Mouse (Mus musculus) frontal cortex, adult 2 months (tissue): ENCODE results near the gene Spp1. TPM values are rescaled to one million over a fixed set of nuclear protein-coding genes. Genes with fewer than 3 reads are reported as not detected.

Experiments used
- DNase-seq, 2 experiments: peaks; one replicate each; pipeline ENCODE4 v3.0.0; 2022; ENCODE audit warnings: low spot score in 1 of 2; ENCODE audit errors: extremely low spot score in 1 of 2
- polyA plus RNA-seq: library from polyadenylated mRNA; depleted of rRNA; stranded (reverse); fragments of >200 nt; gene quantifications from 2 replicates; pipeline ENCODE4 v1.2.3, GENCODE M21; 2012; rRNA removed

Spp1 gene
- polyA plus RNA-seq = 44.8 and 46.2 TPM in 2 replicates

- DNase-seq = no peak
Measured at GRCm38 (mm10) chr5:104434835-104435301, at the start of gene Spp1. Gene Spp1, plus strand, starts transcription at chr5:104435118.

DNA sequence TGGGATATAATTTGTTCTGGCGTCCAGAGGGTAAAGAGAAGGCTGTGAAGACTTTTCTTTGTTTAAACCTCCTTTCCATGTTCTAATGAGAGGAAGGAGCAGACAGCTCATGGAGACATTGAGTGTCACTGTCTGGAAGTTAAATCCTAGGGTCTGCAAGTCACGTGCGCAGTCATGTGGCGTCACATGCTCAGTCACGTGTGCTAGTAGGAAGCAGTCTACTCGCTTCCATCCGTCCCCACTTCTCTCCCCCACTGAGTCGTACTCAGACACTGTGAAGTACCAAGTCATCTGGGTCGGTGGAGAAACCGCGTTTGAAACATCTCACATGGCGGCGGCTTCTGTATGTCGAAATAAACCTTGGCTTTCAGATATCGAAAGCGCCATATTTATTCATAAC is 49.4 kb upstream of the Spp1 start:
- DNase-seq = no peak

DNA sequence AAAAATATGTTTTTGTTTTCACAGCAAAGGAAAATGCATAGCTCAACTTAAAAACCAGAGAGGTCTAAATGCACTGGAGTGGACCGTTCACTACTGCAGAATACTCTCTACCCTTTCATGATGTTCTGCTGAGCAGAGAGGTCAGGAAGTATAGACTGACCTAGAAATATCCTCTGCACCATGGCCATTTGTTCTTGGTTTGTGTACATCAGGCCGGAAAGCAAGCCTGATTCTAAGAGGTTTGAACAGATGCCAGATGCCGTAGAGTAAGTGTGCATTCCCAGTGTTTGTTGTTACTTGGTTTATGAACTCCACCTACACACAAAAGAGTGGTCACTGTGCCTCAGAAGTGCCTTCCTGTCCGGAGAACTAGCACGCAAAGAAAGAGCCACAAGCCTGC is 48.0 kb upstream of the Spp1 start:
- DNase-seq = no peak

- DNase-seq = no peak
Measured at GRCm38 (mm10) chr5:104390962-104391361, 44.0 kb upstream of the Spp1 start.

DNA sequence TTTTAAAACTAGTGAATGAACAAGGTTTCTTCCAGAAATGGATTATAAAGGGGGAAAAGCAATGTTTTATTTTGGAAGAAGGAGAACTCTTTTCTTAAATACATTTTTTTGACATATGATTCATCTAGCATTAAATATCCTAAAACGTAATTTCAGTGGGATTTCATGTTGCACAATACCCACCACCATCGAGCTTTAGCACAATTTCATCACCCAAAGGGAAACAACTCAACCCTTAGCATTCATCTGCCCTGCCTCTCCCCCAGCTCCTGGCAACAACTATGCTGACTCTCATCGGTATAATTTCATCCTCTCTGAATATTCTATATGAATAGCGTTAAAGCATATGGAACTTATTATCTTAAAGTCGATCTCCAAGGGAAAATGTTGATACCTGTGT is 42.1 kb upstream of the Spp1 start:
- DNase-seq = no peak

GRCm38 (mm10) chr5:104396286-104396685 is 38.6 kb upstream of the Spp1 start:
- no peak for DNase-seq

GRCm38 (mm10) chr5:104398001-104398400 is 36.9 kb upstream of the Spp1 start:
- no peak for DNase-seq

DNA sequence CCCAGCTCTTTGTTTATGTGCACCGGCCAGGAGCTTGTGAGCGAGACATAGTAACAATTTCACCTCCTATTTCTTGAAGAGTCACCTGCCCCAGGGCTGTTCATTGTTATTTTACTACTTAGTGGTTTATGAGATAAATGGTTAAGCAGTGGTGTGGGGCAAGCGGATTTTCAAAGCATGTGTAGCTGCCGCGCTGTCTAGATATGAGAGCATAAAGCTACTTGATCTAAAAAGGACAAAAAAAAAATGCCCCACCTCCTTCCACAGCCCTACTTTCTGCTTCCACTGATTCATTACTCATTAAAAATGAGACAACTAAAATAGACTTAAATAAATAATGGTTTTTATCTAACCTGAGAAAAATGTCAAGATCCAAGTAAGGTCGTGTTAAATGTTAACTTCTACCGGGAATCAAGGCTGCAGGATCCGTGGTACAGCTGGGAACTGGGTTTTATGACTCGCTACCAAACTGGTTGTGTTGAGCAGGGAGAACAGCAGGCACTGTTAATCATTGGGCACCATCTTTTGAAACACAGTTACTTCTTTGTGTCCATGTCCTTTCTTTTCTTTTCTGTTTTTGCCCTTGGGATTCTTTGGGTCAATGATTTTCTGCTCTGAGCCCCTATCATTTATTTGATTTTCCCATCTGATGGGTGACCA is 35.5 kb upstream of the Spp1 start:
- no peak for DNase-seq

DNA sequence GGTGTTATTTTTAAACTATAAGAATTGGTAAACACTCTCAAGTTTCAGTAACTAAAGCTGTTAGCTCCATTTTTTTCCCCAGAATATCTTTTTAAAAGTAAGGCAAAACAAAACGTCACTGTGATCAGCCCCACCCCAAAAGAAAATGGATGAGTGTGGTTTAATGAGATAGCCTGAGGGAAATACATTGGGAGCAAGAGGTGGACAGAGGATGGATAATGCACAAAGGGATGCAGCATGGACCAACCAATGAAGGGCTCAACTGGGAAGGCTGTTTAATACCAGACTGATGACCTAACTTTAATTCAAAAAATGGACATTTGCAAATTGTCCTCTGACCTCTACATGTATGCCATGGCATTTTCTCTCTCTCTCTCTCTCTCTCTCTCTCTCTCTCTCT is 34.9 kb upstream of the Spp1 start:
- no peak for DNase-seq

GRCm38 (mm10) chr5:104402651-104403050 is 32.3 kb upstream of the Spp1 start:
- no peak for DNase-seq

- no peak for DNase-seq
Measured at GRCm38 (mm10) chr5:104403351-104403750, 31.6 kb upstream of the Spp1 start.

DNA sequence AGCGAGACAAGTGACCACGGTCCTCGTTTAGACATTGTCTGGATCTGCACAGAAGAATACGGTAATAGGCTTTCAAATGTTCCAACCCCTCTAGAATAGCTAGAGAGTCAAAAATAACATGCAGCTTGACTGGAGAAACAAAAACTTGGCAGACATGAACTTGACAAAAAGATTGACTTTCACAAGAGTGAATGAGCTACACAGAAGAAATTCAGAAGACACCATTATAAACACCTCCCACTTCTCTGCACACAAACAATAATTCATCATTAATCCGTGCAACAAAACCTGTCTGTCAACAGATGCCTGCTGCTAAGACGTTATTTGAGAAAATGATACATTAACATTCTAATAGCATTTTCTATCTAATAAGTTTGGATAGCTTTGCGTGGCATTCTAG is 30.4 kb upstream of the Spp1 start:
- DNase-seq = peak in 1 of 2 experiments; percentile 9

DNA sequence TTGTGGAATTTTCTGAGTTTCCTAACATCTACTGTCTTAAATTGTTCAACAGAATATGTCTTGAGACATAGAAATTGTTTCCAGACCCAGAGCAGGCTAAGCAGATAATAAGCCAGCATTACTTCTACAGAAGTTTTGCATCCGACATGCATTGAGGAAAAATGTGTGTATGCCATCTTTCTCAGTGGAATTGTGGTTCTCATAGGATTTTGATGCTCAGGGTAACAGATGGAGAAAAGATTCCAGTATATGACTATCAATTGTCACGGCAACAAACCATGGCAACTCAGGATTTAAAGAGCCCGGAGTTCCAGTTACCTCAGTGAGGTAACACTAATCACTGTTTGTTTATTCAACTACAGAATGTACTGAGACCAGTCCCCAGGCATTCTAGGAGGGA is 29.9 kb upstream of the Spp1 start:
- no peak for DNase-seq

GRCm38 (mm10) chr5:104406756-104407155 is 28.2 kb upstream of the Spp1 start:
- no peak for DNase-seq

DNA sequence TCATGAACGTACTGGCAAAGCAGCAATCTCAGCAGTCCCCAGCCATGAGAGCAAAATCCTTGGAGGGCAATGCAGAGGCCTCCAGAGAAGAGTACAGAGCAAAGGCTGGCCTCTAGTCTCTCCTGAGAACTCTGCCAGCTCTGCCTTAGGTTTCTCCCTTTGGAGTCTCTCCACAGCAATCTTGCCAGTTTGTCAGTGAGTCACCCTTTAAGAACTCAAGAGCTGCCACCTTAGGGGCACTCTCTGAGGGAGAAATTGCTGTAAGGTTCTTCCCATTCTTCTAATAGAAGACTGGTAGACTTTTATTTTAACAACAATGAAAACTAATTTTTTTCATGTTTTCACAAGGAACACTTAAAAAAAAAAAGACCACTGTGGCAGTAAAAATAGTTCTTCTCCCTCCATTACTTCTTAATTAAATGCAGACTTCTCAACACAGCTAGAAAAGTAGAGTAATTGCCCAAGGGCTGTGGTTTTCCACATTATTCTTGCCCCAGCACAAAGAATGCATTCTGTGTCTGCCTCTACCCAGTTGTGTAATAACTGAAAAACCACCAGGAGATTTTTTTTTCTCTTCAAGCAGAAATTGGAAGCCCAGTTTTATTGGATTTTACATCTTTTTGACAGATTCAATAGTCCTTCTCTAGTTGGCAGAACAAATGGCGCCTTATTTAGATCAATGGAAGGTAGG is 27.2 kb upstream of the Spp1 start:
- peak in 1 of 2 experiments; percentile 14 for DNase-seq

- DNase-seq = no peak
Measured at GRCm38 (mm10) chr5:104408549-104408948, 26.4 kb upstream of the Spp1 start.

DNA sequence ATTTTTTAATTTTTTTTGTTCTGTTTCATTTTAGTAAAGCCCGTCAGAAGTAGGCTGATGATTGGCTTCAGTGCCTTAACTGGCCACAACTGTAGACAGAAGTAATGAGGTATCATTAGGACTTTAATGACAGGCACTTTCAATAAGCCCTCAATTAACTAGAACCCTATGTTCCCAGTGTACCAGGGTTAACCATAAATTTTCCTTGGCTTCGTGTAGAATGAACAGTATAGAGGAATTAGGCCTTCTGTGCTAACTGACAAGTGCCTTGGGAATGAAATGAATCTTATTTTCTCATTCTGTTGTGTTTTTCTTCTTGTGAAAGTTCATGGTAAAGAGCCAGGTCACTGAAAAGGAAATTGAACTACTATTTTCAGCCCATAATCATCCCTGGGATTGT is 18.9 kb upstream of the Spp1 start:
- DNase-seq = no peak

- DNase-seq = no peak
Measured at GRCm38 (mm10) chr5:104417028-104417427, 17.9 kb upstream of the Spp1 start.

- DNase-seq = no peak
Measured at GRCm38 (mm10) chr5:104417721-104418120, 17.2 kb upstream of the Spp1 start.

DNA sequence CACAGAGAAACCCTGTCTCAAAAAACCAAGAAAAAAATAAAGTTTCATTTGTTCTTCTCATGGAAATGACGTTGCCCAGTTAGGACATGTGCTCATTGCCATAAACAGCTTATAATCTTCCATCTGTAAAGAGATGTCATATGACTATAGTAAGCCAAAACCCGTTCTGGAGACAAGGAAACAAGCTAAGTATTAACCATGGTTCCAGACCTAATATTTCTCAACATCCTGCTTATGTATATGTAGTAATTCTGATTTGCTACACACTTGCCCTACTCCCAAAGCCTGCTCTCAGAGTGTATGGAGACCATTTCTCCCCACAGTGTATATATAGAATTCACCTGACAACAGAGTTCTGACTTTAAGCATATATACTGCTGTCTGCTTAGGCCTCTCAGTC is 12.9 kb upstream of the Spp1 start:
- no peak for DNase-seq

GRCm38 (mm10) chr5:104423861-104424260 is 11.1 kb upstream of the Spp1 start:
- no peak for DNase-seq

DNA sequence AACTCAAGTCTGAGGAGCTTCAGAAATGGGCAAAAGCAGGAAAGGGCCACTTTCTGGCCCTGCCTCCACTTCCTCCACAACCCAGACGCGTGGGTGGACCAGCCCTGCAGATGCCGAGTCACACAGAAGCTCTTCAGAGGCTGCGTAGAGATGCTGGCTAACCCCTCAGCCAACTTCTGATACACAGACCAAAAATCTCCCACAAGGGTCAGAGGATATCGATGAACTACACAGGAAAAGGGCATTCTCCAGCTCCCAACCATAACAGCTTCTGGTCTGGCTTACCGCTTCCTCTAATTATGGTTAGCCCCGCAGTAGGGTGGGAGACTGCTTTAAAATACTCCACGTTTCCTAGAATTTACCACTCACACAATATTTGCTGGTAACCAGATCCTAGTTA is 9.0 kb upstream of the Spp1 start:
- DNase-seq = no peak
